Mouse (Mus musculus): Measurements from ENCODE around the gene B3galnt1. TPM values are rescaled to one million over a fixed set of nuclear protein-coding genes. Genes with fewer than 3 reads are reported as not detected.
A peak's percentile ranks its signal among the peaks of the same experiment; 100 is the strongest.

B3galnt1 gene
- polyA plus RNA-seq, 1 experiment, result 34.2 TPM

DNA sequence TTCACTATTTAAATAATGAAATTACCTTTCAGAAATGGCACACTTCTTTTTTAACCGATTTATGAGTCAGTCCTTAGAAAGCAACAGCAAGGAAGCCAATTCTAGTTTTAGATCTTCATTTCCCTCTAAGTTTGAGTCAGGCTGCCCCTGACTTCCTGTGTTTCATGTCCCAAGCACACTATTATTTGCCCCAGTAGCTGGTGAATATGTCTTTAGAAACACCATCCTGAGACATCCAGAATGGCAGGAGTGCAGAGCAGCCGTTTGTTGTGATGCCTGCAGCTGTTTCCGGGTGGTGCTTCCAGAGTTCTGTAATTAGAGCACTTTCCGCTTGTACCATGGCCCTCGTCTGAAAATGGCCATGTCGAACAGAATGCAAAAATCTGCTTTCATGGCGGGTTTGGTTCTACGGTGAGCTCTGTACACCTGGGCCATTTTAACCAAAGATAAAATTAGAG, 73.7 kb downstream of the B3galnt1 start:
- peak overlapping the region; percentile 74 for H3K27ac ChIP-seq (ENCODE audit: insufficient read depth, low read depth, low read length)
- TF ChIP-seq POLR2A (IDR thresholded peaks at IDR 0.05; ENCODE audit: borderline replicate concordance, low read depth, low read length), result no peak
- no peak for TF ChIP-seq CTCF (IDR thresholded peaks at IDR 0.05; ENCODE audit: low read depth, low read length)
- no peak overlapping the region for H3K4me3 ChIP-seq (ENCODE audit: insufficient read depth, low read length)
- H3K4me1 ChIP-seq (ENCODE audit: control insufficient read depth, insufficient read depth, low read length), result peaks cover 30% of the 10 kb centered on the region

DNA sequence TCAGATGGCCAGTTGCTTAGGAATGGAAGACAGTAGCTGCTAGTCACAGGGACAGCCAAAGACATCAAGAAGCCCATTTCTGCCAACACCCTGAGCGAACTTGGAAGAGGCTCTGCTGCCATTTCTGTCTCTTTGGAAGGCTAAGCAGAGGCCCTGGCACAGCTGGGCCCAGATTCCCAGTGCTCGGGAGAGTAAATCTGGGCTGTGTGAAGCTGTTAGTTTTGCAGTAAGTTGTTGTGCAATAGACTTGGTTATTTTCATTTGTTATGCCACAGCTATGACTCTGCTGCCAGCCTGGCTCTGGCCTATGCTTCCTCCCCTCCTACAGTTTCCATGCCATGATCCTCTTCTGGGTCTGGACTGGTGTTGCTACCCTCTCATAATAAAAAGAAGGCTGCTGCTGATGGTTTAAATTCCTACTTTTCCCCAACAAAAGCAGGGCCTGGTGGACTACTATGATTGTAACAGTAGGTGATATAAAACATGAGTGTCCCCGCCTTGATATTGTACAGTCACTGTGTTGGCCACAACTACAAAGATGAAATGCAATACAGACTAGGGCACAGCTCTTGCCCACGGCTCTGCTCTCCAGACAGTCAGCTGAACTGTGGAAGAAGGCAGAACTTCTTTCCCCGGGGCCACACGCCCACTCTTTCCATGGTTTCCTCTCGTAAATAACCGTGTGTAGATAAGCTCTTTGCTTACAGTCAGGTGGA, 74.2 kb downstream of the B3galnt1 start:
- Histone ChIP-seq H3K4me3 (ENCODE audit: insufficient read depth, low read length) (no peak overlapping the region), H3K4me1 (ENCODE audit: control insufficient read depth, insufficient read depth, low read length) (peaks cover 31% of the 10 kb centered on the region), H3K27ac (ENCODE audit: insufficient read depth, low read depth, low read length) (peak overlapping the region; percentile 74)
- TF ChIP-seq POLR2A (IDR thresholded peaks at IDR 0.05; ENCODE audit: borderline replicate concordance, low read depth, low read length) (no peak), CTCF (IDR thresholded peaks at IDR 0.05; ENCODE audit: low read depth, low read length) (no peak)

Other genes starting within 250 kb of the B3galnt1 start
- 45.0 and 48.1 TPM in 2 replicates for gene Nmd3, start 123.0 kb upstream of the B3galnt1 start, polyA plus RNA-seq (2012; ENCODE audit: insufficient read depth, insufficient read length, missing spikeins)